Mouse (Mus musculus) myocyte (in vitro differentiated cells): ENCODE results near the gene AI182371.

Experiments
- E2F4 ChIP-seq: IDR thresholded peaks from one replicate; pipeline ENCODE4 v1.6.1; 2011; ENCODE audit warnings: mild to moderate bottlenecking, control low read depth, moderate library complexity; ENCODE audit not compliant: insufficient read depth
- MYOG ChIP-seq, 3 experiments: IDR thresholded peaks; one replicate each; pipeline ENCODE4 v1.6.1; 2011; ENCODE audit warnings: control low read depth in 2 of 3, low read depth in 2 of 3, mild to moderate bottlenecking in 2 of 3; ENCODE audit not compliant: insufficient read length in 2 of 3, control insufficient read depth in 1 of 3, insufficient read depth in 1 of 3
- POLR2A ChIP-seq: IDR thresholded peaks from one replicate; pipeline ENCODE4 v1.6.1; 2011; ENCODE audit warnings: low read depth, mild to moderate bottlenecking, control low read depth, moderate library complexity; ENCODE audit not compliant: insufficient read length
- POLR2AphosphoS2 ChIP-seq: IDR thresholded peaks from one replicate; pipeline ENCODE4 v1.6.1; 2011; ENCODE audit warnings: low read depth, control low read depth; ENCODE audit not compliant: insufficient read length
- REST ChIP-seq: IDR thresholded peaks from one replicate; pipeline ENCODE4 v1.6.1; 2011; ENCODE audit warnings: mild to moderate bottlenecking, control low read depth, moderate library complexity; ENCODE audit not compliant: insufficient read depth, insufficient read length
- SRF ChIP-seq: IDR thresholded peaks from one replicate; pipeline ENCODE4 v1.6.1; 2011; ENCODE audit warnings: low read depth; ENCODE audit not compliant: control insufficient read depth, insufficient read length

GRCm38 (mm10) chr2:35131991-35132661 is 30.8 kb upstream of the AI182371 start:
- no peak for TF ChIP-seq E2F4
- TF ChIP-seq REST, result no peak
- TF ChIP-seq POLR2A, result peak; percentile 49
- no peak for TF ChIP-seq POLR2AphosphoS2
- TF ChIP-seq SRF, result peak; percentile 39
- no peak for TF ChIP-seq MYOG (IDR thresholded peaks at IDR 0.05; ENCODE audit: control insufficient read depth in 1 of 3, insufficient read depth in 1 of 3, insufficient read length in 2 of 3, low read depth in 2 of 3)
